Mouse (Mus musculus) hindbrain, embryonic 11.5 days (tissue): Measurements from ENCODE around the gene Sec13. TPM values are rescaled to one million over a fixed set of nuclear protein-coding genes. Genes with fewer than 3 reads are reported as not detected.
A peak's percentile ranks its signal among the peaks of the same experiment; 100 is the strongest.

Source experiments
- ATAC-seq: fragments of 200-750 bp; cut with Nextera tagmentation; 2 replicates; pipeline ENCODE4 v1.8.0; 2017; ENCODE audit warnings: mild to moderate bottlenecking, moderate TSS enrichment, moderate library complexity; ENCODE audit not compliant: low FRiP score
- DNase-seq: peaks from one replicate; pipeline ENCODE4 v3.0.0-alpha.2; 2015; ENCODE audit warnings: low spot score
- H3K27ac ChIP-seq: fragments of 300-500 bp; sonication (generic); 2 replicates; pipeline ENCODE4 v1.5.1; 2014; ENCODE audit warnings: mild to moderate bottlenecking, low read depth, low read length
- H3K27me3 ChIP-seq: fragments of 300-500 bp; sonication (generic); 2 replicates; pipeline ENCODE4 v1.6.1; 2014; ENCODE audit warnings: mild to moderate bottlenecking, low read length, moderate library complexity, mixed read lengths; ENCODE audit not compliant: control insufficient read depth, insufficient read depth
- H3K36me3 ChIP-seq: fragments of 300-500 bp; sonication (generic); 2 replicates; pipeline ENCODE4 v1.6.1; 2014; ENCODE audit warnings: mild to moderate bottlenecking, low read length, moderate library complexity, mixed read lengths; ENCODE audit not compliant: control insufficient read depth, insufficient read depth
- H3K4me1 ChIP-seq: fragments of 300-500 bp; sonication (generic); replicated peaks from 2 replicates; pipeline ENCODE4 v1.6.1; 2014; ENCODE audit warnings: low read length, mixed read lengths; ENCODE audit not compliant: control insufficient read depth, insufficient read depth
- H3K4me2 ChIP-seq: fragments of 300-500 bp; sonication (generic); replicated peaks from 2 replicates; pipeline ENCODE4 v1.6.1; 2014; ENCODE audit warnings: mild to moderate bottlenecking, low read depth, low read length
- H3K4me3 ChIP-seq: fragments of 300-500 bp; sonication (generic); 2 replicates; pipeline ENCODE4 v1.5.1; 2014; ENCODE audit warnings: low read depth, low read length
- H3K9ac ChIP-seq: fragments of 300-500 bp; sonication (generic); 2 replicates; pipeline ENCODE4 v1.6.1; 2014; ENCODE audit warnings: low read depth, low read length
- H3K9me3 ChIP-seq: fragments of 300-500 bp; sonication (generic); 2 replicates; pipeline ENCODE4 v1.6.1; 2016; ENCODE audit warnings: low read length; ENCODE audit not compliant: control insufficient read depth
- WGBS: fragments of 180-500 bp; shearing (Covaris S2); extraction: QIAGEN DNeasy Blood & Tissue Kit; methylation state at CpG from one replicate; pipeline ENCODE4 v1.1.7; 2014; 5-methylcytosine and 5-hydroxymethylcytosine counted together
- polyA plus RNA-seq: library from polyadenylated mRNA; unstranded; fragments of >200 nt; fragmentation: Nextera tagmentation; extraction: Ambion mirVana; gene quantifications from 2 replicates; pipeline ENCODE4 v1.2.1, GENCODE M21; 2014

Gene Sec13
- polyA plus RNA-seq, 1 experiment from 2014 or later = 273 TPM

GRCm38 (mm10) chr6:113683081-113683825, 57.3 kb downstream of the Sec13 start:
- no peak overlapping the region for H3K27ac ChIP-seq
- no peak overlapping the region for H3K9ac ChIP-seq
- H3K4me1 ChIP-seq = no peaks in the 10 kb centered on the region
- H3K36me3 ChIP-seq = no peaks in the 10 kb centered on the region
- no peak overlapping the region for H3K4me2 ChIP-seq
- DNase-seq (no peak), ATAC-seq (no peak)
- no peaks in the 10 kb centered on the region for H3K27me3 ChIP-seq
- 85% methylated on average over 9 of the region's 10 CpGs for WGBS
- no peaks in the 10 kb centered on the region for H3K9me3 ChIP-seq
- H3K4me3 ChIP-seq = no peak overlapping the region

- WGBS = 24% methylated on average over 4 of the region's 4 CpGs
- Histone ChIP-seq H3K4me2 (no peak overlapping the region), H3K36me3 (no peaks in the 10 kb centered on the region), H3K9me3 (no peaks in the 10 kb centered on the region), H3K4me3 (no peak overlapping the region), H3K27me3 (no peaks in the 10 kb centered on the region), H3K4me1 (no peaks in the 10 kb centered on the region), H3K9ac (no peak overlapping the region), H3K27ac (no peak overlapping the region)
- ATAC-seq (no peak), DNase-seq (peak; percentile 86)
These were observed 59.3 kb downstream of the Sec13 start for GRCm38 (mm10) chr6:113681271-113681670.

GRCm38 (mm10) chr6:113679993-113680566, 60.5 kb downstream of the Sec13 start:
- Histone ChIP-seq H3K9ac (no peak overlapping the region), H3K27me3 (no peaks in the 10 kb centered on the region), H3K36me3 (no peaks in the 10 kb centered on the region), H3K27ac (no peak overlapping the region), H3K4me2 (no peak overlapping the region), H3K4me1 (no peaks in the 10 kb centered on the region), H3K9me3 (no peaks in the 10 kb centered on the region), H3K4me3 (no peak overlapping the region)
- WGBS = 84% methylated on average over 9 of the region's 9 CpGs
- ATAC-seq = no peak
- DNase-seq = no peak

- DNase-seq (no peak), ATAC-seq (no peak)
- Histone ChIP-seq H3K9ac (no peak overlapping the region), H3K36me3 (no peaks in the 10 kb centered on the region), H3K4me3 (no peak overlapping the region), H3K4me2 (no peak overlapping the region), H3K4me1 (no peaks in the 10 kb centered on the region), H3K27me3 (no peaks in the 10 kb centered on the region), H3K27ac (no peak overlapping the region), H3K9me3 (no peaks in the 10 kb centered on the region)
- WGBS = 77% methylated on average over 14 of the region's 14 CpGs
These were observed 62.1 kb downstream of the Sec13 start for GRCm38 (mm10) chr6:113678246-113679012.

Other genes starting within 250 kb of the Sec13 start
- gene Prrt3, start 238.8 kb downstream of the Sec13 start, polyA plus RNA-seq = 0.73 and 0.77 TPM in 2 replicates
- gene Emc3, start 209.1 kb downstream of the Sec13 start, polyA plus RNA-seq = 90.5 and 90.7 TPM in 2 replicates
- 10.8 and 14.3 TPM in 2 replicates for gene Fancd2, start 209.1 kb downstream of the Sec13 start, polyA plus RNA-seq
- gene Fancd2os, start 140.0 kb downstream of the Sec13 start, polyA plus RNA-seq = 0.45 TPM in 1 of 2 replicates, not detected in the other
- gene Brk1, start 136.0 kb downstream of the Sec13 start, polyA plus RNA-seq = 221 and 224 TPM in 2 replicates
- gene Vhl, start 116.8 kb downstream of the Sec13 start, polyA plus RNA-seq = 63.0 and 64.4 TPM in 2 replicates
- 1.6 and 1.9 TPM in 2 replicates for gene Irak2, start 102.3 kb downstream of the Sec13 start, polyA plus RNA-seq
- gene Tatdn2, start 43.7 kb downstream of the Sec13 start, polyA plus RNA-seq = 1.1 and 1.2 TPM in 2 replicates
- gene Ghrl, start 20.9 kb downstream of the Sec13 start, polyA plus RNA-seq = 0.46 and 0.51 TPM in 2 replicates